Mouse (Mus musculus) frontal cortex, adult 2 months (tissue): Measurements from ENCODE around the gene AI467606. TPM values are rescaled to one million over a fixed set of nuclear protein-coding genes. Genes with fewer than 3 reads are reported as not detected.

Experiments used
- DNase-seq, 2 experiments: peaks; one replicate each; pipeline ENCODE4 v3.0.0; 2022; ENCODE audit warnings: low spot score in 1 of 2; ENCODE audit errors: extremely low spot score in 1 of 2
- polyA plus RNA-seq: library from polyadenylated mRNA; depleted of rRNA; stranded (reverse); fragments of >200 nt; gene quantifications from 2 replicates; pipeline ENCODE4 v1.2.3, GENCODE M21; 2012; rRNA removed

Gene AI467606
- polyA plus RNA-seq, 1 experiment, result 2.9 TPM

GRCm38 (mm10) chr7:127117948-127118347, 26.8 kb downstream of the AI467606 start:
- DNase-seq, result no peak

- no peak for DNase-seq
These were observed 27.7 kb downstream of the AI467606 start for GRCm38 (mm10) chr7:127118671-127119445.

GRCm38 (mm10) chr7:127121061-127121910, 30.1 kb downstream of the AI467606 start:
- no peak for DNase-seq

- DNase-seq, result no peak
These were observed 30.7 kb downstream of the AI467606 start, which contains the start of gene Qprt for GRCm38 (mm10) chr7:127121911-127122270. TSS of gene Qprt (minus strand) at chr7:127122226.

GRCm38 (mm10) chr7:127129638-127130037, 38.5 kb downstream of the AI467606 start:
- DNase-seq, result peak; percentile 35 to 75

- no peak for DNase-seq
These were observed 42.0 kb downstream of the AI467606 start for GRCm38 (mm10) chr7:127133125-127133524.

GRCm38 (mm10) chr7:127134821-127135447, 43.8 kb downstream of the AI467606 start:
- peak in 1 of 2 experiments; percentile 36 for DNase-seq

- no peak for DNase-seq
These were observed 45.3 kb downstream of the AI467606 start for GRCm38 (mm10) chr7:127136181-127137071.

- DNase-seq, result no peak
These were observed 46.3 kb downstream of the AI467606 start, which contains the start of gene Spn for GRCm38 (mm10) chr7:127137262-127138017. TSS of gene Spn (minus strand) at chr7:127137823.

GRCm38 (mm10) chr7:127139100-127139499, 47.9 kb downstream of the AI467606 start:
- no peak for DNase-seq

GRCm38 (mm10) chr7:127139562-127139961, 48.4 kb downstream of the AI467606 start:
- DNase-seq, result no peak

- DNase-seq, result no peak
These were observed 49.7 kb downstream of the AI467606 start for GRCm38 (mm10) chr7:127140623-127141404.

- DNase-seq, result no peak
These were observed 51.1 kb downstream of the AI467606 start for GRCm38 (mm10) chr7:127142214-127142613.

- DNase-seq, result no peak
These were observed 51.5 kb downstream of the AI467606 start for GRCm38 (mm10) chr7:127142666-127143065.

Other genes with a start within 250 kb of the AI467606 start
- gene Doc2a, start 243.9 kb upstream of the AI467606 start, polyA plus RNA-seq, result 35.1 and 44.5 TPM in 2 replicates
- gene Hirip3, start 229.4 kb upstream of the AI467606 start, polyA plus RNA-seq, result 89.0 and 92.5 TPM in 2 replicates
- 56.0 and 58.8 TPM in 2 replicates for gene Ino80e, start 229.0 kb upstream of the AI467606 start, polyA plus RNA-seq
- gene Taok2, start 206.7 kb upstream of the AI467606 start, polyA plus RNA-seq, result 105 and 110 TPM in 2 replicates
- gene Tmem219, start 168.4 kb upstream of the AI467606 start, polyA plus RNA-seq, result 27.7 and 30.9 TPM in 2 replicates
- 163 and 171 TPM in 2 replicates for gene Kctd13, start 162.5 kb upstream of the AI467606 start, polyA plus RNA-seq
- 46.4 and 54.9 TPM in 2 replicates for gene Asphd1, start 141.8 kb upstream of the AI467606 start, polyA plus RNA-seq
- gene Sez6l2, start 140.8 kb upstream of the AI467606 start, polyA plus RNA-seq, result 175 and 194 TPM in 2 replicates
- gene Cdipt, start 115.4 kb upstream of the AI467606 start, polyA plus RNA-seq, result 224 and 230 TPM in 2 replicates
- gene Cdiptos, start 115.3 kb upstream of the AI467606 start, polyA plus RNA-seq, result 0.80 and 1.0 TPM in 2 replicates
- gene Mvp, start 76.7 kb upstream of the AI467606 start, polyA plus RNA-seq, result 8.3 and 8.8 TPM in 2 replicates
- 1.7 and 2.4 TPM in 2 replicates for gene Pagr1b, start 74.9 kb upstream of the AI467606 start, polyA plus RNA-seq
- 30.0 and 42.3 TPM in 2 replicates for gene Pagr1a, start 74.0 kb upstream of the AI467606 start, polyA plus RNA-seq
- gene Gm42742, start 70.3 kb upstream of the AI467606 start, polyA plus RNA-seq, result 95.5 and 113 TPM in 2 replicates
- 227 and 259 TPM in 2 replicates for gene Prrt2, start 70.1 kb upstream of the AI467606 start, polyA plus RNA-seq
- gene Maz, start 64.3 kb upstream of the AI467606 start, polyA plus RNA-seq, result 165 and 186 TPM in 2 replicates
- gene Kif22, start 48.9 kb upstream of the AI467606 start, polyA plus RNA-seq, result 6.0 and 7.4 TPM in 2 replicates
- gene Zg16, start 4.0 kb upstream of the AI467606 start, polyA plus RNA-seq, result 0.16 and 0.23 TPM in 2 replicates
- gene Qprt, start 30.9 kb downstream of the AI467606 start, polyA plus RNA-seq, result 0.86 TPM in 2 replicates
- 0.15 and 0.16 TPM in 2 replicates for gene Spn, start 46.5 kb downstream of the AI467606 start, polyA plus RNA-seq
- gene Cd2bp2, start 104.7 kb downstream of the AI467606 start, polyA plus RNA-seq, result 97.1 and 102 TPM in 2 replicates
- gene Tbc1d10b, start 117.1 kb downstream of the AI467606 start, polyA plus RNA-seq, result 60.3 and 77.8 TPM in 2 replicates
- gene Mylpf, start 117.5 kb downstream of the AI467606 start, polyA plus RNA-seq, result 1.6 and 3.0 TPM in 2 replicates
- 13.5 and 13.8 TPM in 2 replicates for gene Zfp553, start 141.7 kb downstream of the AI467606 start, polyA plus RNA-seq
- 10.2 and 13.3 TPM in 2 replicates for gene Sept1, start 141.8 kb downstream of the AI467606 start, polyA plus RNA-seq
- gene Zfp771, start 152.9 kb downstream of the AI467606 start, polyA plus RNA-seq, result 120 and 131 TPM in 2 replicates
- gene Dctpp1, start 169.3 kb downstream of the AI467606 start, polyA plus RNA-seq, result 27.9 and 30.1 TPM in 2 replicates
- gene Sephs2, start 182.7 kb downstream of the AI467606 start, polyA plus RNA-seq, result 22.2 and 27.6 TPM in 2 replicates
- gene Itgal, start 204.9 kb downstream of the AI467606 start, polyA plus RNA-seq, result 0.66 and 0.88 TPM in 2 replicates